Mouse (Mus musculus) fibroblast of lung, adult 2 months (primary cell): ENCODE data around the gene 9130230L23Rik.
A peak's percentile ranks its signal among the peaks of the same experiment; 100 is the strongest.
"Not testable (repeated sequence)": the region's sequence is repeated elsewhere in the genome, so short reads cannot be mapped to it uniquely, and the experiment has no call there.

Experiments
- DNase-seq: peaks from one replicate; pipeline ENCODE4 v3.0.0-alpha.2; 2011; ENCODE audit warnings: low read depth

9130230L23Rik gene

GRCm38 (mm10) chr5:66005041-66005678, 1.1 kb upstream of the 9130230L23Rik start:
- no peak for DNase-seq

GRCm38 (mm10) chr5:66001232-66001631, 2.9 kb downstream of the 9130230L23Rik start:
- DNase-seq, result no peak

GRCm38 (mm10) chr5:66000567-66001125, 3.4 kb downstream of the 9130230L23Rik start:
- no peak for DNase-seq

GRCm38 (mm10) chr5:66000074-66000473, 4.0 kb downstream of the 9130230L23Rik start:
- no peak for DNase-seq

- DNase-seq, result no peak
Measured at GRCm38 (mm10) chr5:65999106-65999505, 5.0 kb downstream of the 9130230L23Rik start.

GRCm38 (mm10) chr5:65997813-65998212, 6.3 kb downstream of the 9130230L23Rik start:
- no peak for DNase-seq

GRCm38 (mm10) chr5:65994643-65995042, 9.4 kb downstream of the 9130230L23Rik start:
- DNase-seq, result no peak

GRCm38 (mm10) chr5:65991191-65991590, 12.9 kb downstream of the 9130230L23Rik start:
- DNase-seq, result peak; percentile 13

- not testable (repeated sequence) for DNase-seq
Measured at GRCm38 (mm10) chr5:65987004-65987403, 17.1 kb downstream of the 9130230L23Rik start.

GRCm38 (mm10) chr5:65986426-65986825, 17.7 kb downstream of the 9130230L23Rik start:
- DNase-seq, result no peak

- no peak for DNase-seq
Measured at GRCm38 (mm10) chr5:65975731-65976130, 28.4 kb downstream of the 9130230L23Rik start.

GRCm38 (mm10) chr5:65973189-65973588, 30.9 kb downstream of the 9130230L23Rik start:
- DNase-seq, result no peak

GRCm38 (mm10) chr5:65968004-65968403, 36.1 kb downstream of the 9130230L23Rik start:
- DNase-seq, result no peak

- DNase-seq, result no peak
Measured at GRCm38 (mm10) chr5:65967091-65967490, 37.0 kb downstream of the 9130230L23Rik start.

GRCm38 (mm10) chr5:65965771-65966279, 38.3 kb downstream of the 9130230L23Rik start:
- DNase-seq, result peak; percentile 14

- no peak for DNase-seq
Measured at GRCm38 (mm10) chr5:65963291-65963690, 40.8 kb downstream of the 9130230L23Rik start.

GRCm38 (mm10) chr5:65960597-65960950, 43.5 kb downstream of the 9130230L23Rik start:
- no peak for DNase-seq

- no peak for DNase-seq
Measured at GRCm38 (mm10) chr5:65959893-65960596, 44.0 kb downstream of the 9130230L23Rik start.

- peak; percentile 19 for DNase-seq
Measured at GRCm38 (mm10) chr5:65958597-65958996, 45.5 kb downstream of the 9130230L23Rik start.

GRCm38 (mm10) chr5:65956144-65957008, 47.7 kb downstream of the 9130230L23Rik start:
- no peak for DNase-seq

GRCm38 (mm10) chr5:65955343-65956143, 48.5 kb downstream of the 9130230L23Rik start:
- peak; percentile 13 for DNase-seq
